Mouse (Mus musculus): ENCODE data around the gene Acap3. TPM values are rescaled to one million over a fixed set of nuclear protein-coding genes. Genes with fewer than 3 reads are reported as not detected.
A peak's percentile ranks its signal among the peaks of the same experiment; 100 is the strongest.

Acap3 gene
- total RNA-seq (2021) = 10 to 100 TPM; 12.0 to 12.2 TPM

- DNase-seq = peak; percentile 98
- intact Hi-C loops (cut with DNase I) = loop anchor here (1.0 to 5.0 kb wide), 5 partner anchors 20 to 101 kb away; partner anchors contain the start of genes Aurkaip1, B3galt6, Dvl1 and Sdf4
Observed at GRCm38 (mm10) chr4:155891551-155892001, at the start of gene Acap3, which contains the start of gene Pusl1. TSS of gene Acap3 (plus strand) at chr4:155891822. TSS of gene Pusl1 (minus strand) at chr4:155891781.

- intact Hi-C loops (cut with DNase I) = no loop called here
- DNase-seq = no peak
Observed at GRCm38 (mm10) chr4:155843231-155843630, 48.4 kb upstream of the Acap3 start.

DNA sequence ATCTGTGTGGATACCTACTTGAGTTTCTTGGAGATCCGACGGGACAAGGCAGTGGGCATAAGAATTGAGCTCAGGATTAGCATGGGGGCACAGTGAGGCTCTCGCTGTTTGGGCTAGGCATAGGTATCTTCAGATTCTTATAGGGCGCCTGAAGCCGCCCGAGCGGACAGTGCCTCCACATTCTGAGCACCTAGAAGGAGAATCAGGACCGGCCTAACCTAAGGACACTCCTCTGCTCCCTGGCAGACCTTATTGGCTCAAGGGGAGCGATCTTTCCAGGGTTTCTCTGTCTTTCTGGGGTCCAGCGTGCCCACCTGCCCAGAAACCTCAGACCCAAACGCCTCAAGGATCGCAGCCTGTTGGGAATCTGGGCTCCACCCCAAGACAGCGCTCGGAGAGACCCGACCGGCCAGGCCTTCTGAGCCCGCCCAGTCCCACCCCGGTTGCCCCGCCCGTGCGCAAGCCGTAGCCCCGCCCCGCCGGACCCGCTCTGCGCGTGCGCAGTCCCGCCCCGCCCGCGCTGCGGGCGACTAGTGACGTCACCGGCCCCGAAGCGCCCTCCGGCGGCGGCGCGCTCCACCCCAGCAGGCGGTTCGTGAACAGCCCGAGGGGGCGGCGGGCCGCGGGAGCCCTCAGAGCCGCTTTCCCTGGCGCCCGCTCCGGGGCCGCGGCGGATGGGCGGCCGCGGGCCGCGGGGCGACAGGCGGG, 44.6 kb upstream of the Acap3 start, which contains the start of gene Dvl1:
TSS of gene Dvl1 (plus strand) at position 532 of the 708 bp plus-strand sequence.
- intact Hi-C loops (cut with DNase I) = loop anchor here (1.0 to 2.0 kb wide), 2 partner anchors 15 to 46 kb away; no protein-coding TSS in a partner anchor

DNA sequence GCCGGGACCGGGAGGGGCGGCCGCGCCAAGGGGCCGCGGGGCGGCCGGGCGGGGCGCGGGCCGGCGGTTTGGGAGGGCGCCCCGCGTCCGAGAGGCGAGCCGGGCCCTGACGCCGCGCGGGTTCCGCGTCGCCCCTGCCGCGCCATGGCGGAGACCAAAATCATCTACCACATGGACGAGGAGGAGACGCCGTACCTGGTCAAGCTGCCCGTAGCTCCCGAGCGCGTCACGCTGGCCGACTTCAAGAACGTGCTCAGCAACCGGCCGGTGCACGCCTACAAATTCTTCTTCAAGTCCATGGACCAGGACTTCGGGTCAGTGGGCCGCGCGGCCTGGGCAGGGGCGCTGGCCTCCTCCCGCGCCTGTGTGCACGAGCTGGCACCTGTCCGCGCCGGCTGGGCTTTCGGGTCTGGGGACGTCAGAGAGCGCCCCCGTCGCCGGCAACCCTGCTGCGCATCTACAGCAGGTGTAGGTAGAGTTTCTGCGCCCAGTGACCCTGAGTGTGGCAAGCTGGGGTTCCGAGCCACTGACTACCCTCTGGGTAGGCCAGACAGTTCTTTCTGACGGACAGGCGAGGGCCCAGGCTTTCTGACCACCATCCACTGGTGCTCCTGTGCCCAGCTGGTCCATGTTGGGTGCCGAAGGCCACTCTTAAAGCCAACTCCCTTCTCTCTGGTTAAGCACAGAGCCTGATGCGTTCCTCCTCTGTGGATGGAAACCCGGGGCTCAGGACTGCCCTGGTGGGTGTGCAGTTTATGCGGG, 43.9 kb upstream of the Acap3 start:
- intact Hi-C loops (cut with DNase I) = loop anchor here (1.0 to 2.0 kb wide), 2 partner anchors 15 to 45 kb away; no protein-coding TSS in a partner anchor

More for the DNA sequence above, 44.6 kb upstream of the Acap3 start, which contains the start of gene Dvl1:
- peak; percentile 98 for DNase-seq

DNA sequence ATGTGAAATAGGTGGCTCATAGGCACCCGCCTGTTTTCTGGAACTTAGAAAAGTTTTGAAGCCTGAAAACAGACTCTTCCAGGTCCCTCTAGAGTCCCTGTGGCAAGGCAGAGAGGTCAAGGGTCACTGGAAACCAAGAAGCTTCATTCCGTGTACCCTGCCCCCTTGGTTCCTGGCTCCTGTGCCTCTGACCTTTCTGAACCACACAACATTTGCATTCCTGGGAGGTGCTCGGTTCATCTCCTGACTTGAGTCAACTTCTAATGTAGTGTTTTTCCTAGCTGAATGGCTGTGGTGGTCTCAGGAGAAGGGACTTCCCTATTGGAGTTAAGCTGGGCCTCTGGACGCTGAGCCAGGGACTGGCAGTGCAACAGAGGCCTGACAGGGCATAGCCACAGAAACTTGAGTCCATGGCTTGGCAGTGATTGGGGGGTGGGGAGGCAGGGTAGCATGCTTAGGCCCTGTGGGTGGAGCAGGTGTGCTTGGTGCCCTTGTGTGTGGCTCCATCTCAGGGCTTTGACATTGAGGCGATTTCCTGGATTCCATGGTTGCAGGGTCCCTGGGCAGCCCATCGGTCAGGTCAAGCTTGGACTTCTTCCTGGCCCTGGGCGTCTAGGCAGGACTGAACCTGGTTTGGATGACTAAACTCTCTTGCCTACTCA, 43.1 kb upstream of the Acap3 start:
- intact Hi-C loops (cut with DNase I) = no loop called here
- DNase-seq = no peak

More for the DNA sequence above, 43.9 kb upstream of the Acap3 start:
- DNase-seq = peak in 1 of 2 experiments; percentile 39

GRCm38 (mm10) chr4:155849391-155849790, 42.2 kb upstream of the Acap3 start:
- no peak for DNase-seq
- intact Hi-C loops (cut with DNase I) = no loop called here

- DNase-seq = no peak
- intact Hi-C loops (cut with DNase I) = no loop called here
Observed at GRCm38 (mm10) chr4:155849792-155850451, 41.7 kb upstream of the Acap3 start.

DNA sequence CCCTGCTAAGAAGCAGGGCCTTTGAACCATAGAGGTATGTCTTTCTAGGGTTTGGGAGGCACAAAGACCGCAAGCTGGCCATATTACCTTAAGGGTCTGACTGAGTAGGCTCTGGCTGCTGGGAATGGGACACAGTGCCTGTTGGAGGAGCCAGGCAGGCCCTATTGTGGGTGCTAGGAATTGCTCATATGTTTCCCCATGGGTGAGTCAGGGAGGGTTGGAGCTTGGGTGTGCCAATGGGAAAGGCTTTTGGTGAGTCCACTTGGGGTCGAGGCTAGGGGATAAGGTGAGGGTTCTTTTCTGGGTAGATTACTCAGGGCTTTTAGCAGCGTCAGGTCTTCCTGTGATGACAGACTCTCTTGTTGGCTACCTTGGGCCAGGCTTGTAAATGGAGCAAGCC, 40.3 kb upstream of the Acap3 start:
- intact Hi-C loops (cut with DNase I) = no loop called here
- no peak for DNase-seq

DNA sequence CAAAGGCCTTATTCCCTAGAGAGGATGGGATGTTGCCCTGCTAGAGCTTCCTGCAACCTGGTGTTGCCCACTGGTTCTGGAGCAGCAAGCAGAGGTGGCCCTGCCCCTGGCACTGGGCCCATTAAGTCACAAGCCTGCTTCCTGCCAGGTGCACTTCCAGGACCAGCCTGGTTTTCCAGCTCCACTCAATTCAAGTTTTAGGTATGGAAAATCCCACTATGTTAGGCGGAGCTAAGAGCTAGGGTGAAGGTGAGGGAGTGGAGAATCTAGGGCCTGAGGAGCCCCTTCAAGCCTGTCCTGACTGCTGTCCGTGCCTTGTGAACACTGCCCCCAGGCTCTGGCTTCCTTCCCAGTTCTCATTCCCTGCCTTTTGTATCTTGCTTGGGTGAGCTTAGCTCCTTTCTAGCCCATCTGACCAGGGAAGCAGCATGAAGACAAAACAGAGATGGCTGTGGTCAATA, 39.6 kb upstream of the Acap3 start:
- peak in 1 of 2 experiments; percentile 38 for DNase-seq
- intact Hi-C loops (cut with DNase I) = no loop called here

- intact Hi-C loops (cut with DNase I) = no loop called here
- DNase-seq = no peak
Observed at GRCm38 (mm10) chr4:155853421-155853820, 38.2 kb upstream of the Acap3 start.

- intact Hi-C loops (cut with DNase I) = no loop called here
- DNase-seq = no peak
Observed at GRCm38 (mm10) chr4:155854991-155855390, 36.6 kb upstream of the Acap3 start.

- DNase-seq = no peak
- intact Hi-C loops (cut with DNase I) = no loop called here
Observed at GRCm38 (mm10) chr4:155856071-155856470, 35.6 kb upstream of the Acap3 start.

GRCm38 (mm10) chr4:155856881-155857280, 34.7 kb upstream of the Acap3 start:
- intact Hi-C loops (cut with DNase I) = no loop called here
- DNase-seq = no peak

DNA sequence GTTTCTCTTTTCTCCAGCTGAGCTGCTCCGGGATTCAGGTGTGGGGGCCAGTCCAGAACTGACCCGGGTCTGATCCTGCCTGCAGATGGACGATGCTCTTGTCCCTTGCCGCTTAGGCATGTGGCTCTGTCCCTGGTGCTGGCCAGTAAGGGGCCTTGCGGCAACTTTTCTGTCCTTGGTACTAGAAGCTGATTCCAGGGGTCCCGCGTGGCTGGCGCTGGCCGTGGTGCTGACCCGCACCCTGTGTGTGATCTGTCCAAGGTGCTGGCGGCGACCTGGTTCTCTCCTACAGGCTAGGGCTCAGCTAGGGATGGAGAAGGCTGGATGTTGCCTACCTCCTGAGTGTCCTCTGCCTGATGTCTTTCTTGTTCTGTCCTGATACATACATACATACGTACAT, 32.3 kb upstream of the Acap3 start:
- intact Hi-C loops (cut with DNase I) = no loop called here
- DNase-seq = peak in 1 of 2 experiments; percentile 56

DNA sequence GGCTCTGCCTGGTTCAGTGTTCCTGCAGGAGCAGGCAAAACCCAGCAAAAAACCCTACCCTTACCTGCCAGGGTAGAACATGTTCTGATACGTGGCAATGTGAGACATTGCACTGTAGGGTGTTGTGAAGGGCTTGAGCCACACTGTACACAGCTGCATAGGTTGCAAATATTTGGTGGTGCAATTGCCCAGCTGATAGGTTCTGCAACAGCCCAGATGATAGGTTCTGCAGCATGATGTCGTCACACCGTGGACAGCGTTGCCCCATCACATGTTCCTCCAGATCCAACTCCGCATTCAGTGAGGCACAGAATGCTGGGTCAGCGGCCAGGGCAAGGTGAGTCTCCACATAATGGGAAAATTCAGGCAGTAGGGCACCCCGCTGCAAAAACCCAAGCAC, 29.8 kb upstream of the Acap3 start:
- intact Hi-C loops (cut with DNase I) = no loop called here
- no peak for DNase-seq

DNA sequence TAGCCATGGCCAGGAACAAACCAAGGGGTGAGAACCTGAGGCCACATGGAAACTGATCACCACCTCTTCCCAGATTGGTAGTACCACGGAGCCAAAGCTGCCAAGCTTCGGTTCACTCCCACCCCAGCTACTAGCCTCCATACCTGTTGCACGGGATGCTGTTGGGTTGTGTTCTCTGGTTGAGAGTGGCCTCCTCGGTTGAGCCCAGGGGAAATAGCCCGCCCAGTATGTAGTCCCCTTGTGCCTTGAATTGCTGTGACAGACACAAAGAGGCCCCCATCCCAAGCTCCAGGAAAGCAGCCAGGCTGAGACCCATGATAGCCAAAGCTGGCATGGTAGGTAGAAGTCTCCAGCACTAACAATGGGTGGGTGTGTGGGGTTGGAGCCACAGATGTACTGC, 28.6 kb upstream of the Acap3 start, which contains the start of gene Tas1r3:
TSS of gene Tas1r3 (minus strand) at position 362 of the 400 bp plus-strand sequence.
- no peak for DNase-seq
- intact Hi-C loops (cut with DNase I) = no loop called here

- intact Hi-C loops (cut with DNase I) = loop anchor here (1.0 kb wide), 1 partner anchor 75 kb away; the partner anchor contains the start of gene Ube2j2
- peak in 1 of 2 experiments; percentile 30 for DNase-seq
Observed at GRCm38 (mm10) chr4:155868614-155869298, 22.9 kb upstream of the Acap3 start.

DNA sequence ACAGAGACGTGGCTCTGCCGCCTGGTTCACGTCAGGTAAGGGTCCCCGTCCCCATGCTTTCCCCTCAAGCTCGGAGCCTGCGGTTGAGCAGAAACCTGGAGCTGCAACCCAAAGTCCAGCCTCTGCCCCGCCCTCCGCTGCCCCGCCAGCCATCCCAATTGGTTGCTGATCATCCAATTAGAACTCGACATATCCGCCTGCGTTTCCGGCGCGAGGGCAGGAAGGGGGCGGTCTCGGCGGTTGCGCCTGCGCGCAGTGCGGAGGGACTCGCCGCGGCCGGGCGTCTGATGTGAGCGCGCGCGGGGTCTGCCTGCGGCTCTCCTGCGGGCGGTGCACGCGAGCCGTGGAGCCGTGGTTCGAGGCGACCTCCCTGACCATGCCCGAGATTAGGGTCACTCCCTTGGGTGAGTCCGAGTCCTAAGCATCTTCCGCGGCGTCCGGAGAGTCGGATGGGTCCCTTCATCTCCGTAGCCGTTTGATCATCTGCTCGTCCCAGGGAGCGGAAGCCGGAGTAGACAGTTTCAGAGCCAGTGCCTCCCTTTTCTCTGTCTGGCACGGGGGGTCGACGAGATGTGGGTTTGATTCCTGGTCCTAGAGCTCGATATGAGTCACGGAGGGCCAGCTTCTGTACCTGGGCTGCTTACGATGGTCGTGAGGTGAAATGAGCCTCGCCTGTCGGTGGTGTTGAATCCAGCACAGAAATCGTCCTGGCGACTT, 22.1 kb upstream of the Acap3 start, which contains the start of the genes Cptp and Ints11:
TSS of gene Cptp (minus strand) at position 124 of the 717 bp plus-strand sequence.
TSS of gene Ints11 (plus strand) at position 230 of the 717 bp plus-strand sequence.
- intact Hi-C loops (cut with DNase I) = no loop called here
- peak; percentile 96 for DNase-seq
